9 mouse cellular contexts compared by ENCODE assay signal in the genomic region with DNA sequence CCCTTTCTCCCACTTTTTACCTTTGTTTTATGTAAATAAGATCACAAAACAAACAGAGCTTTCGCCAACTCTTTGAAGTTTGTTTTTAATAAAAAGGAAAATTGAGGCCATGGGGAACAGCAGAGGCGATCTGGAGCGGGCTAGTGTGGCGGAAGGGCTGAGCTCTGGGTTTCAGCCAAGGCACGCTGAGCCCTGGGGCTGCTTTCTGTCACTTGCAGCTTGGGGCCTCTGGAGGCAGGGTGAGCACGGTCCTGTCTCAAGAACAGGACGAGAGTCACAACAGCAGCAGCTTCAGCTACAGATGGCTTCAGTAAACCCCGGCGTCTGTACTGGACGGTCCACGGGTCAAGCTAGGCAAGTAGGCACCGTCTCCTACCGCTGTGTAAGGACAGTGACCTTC.
DNase-seq lines count a peak whose midpoint lies in the region; ATAC-seq and TF ChIP-seq lines count a peak whose summit lies in the region.
"Had no signal": no experiment of that assay in that cellular context is flagged by ENCODE, and none has a peak within 500 bp of the region (broad histone marks: within the 10 kb centered on the region; RNA-seq: fewer than 3 reads in every experiment).

No protein-coding gene starts in this region.

- no peaks in the 10 kb centered on the region for H3K27me3 ChIP-seq in lung, postnatal 0 days (replicated peaks; ENCODE audit: insufficient read depth, low read length)
- H3K27me3 ChIP-seq in stomach, embryonic 15.5 days (replicated peaks), result no peaks in the 10 kb centered on the region

- peak; percentile 49 to 72 for DNase-seq in layer of hippocampus, postnatal 10 days (ENCODE audit: low spot score in 2 of 2)
- no peak for DNase-seq in layer of hippocampus, adult 9-10 months (ENCODE audit: low spot score)
- DNase-seq in cerebellum, postnatal 10 days, result peak; percentile 92 to 93
- peak; percentile 42 for DNase-seq in gastrocnemius, postnatal 25 days
- peak; percentile 45 for DNase-seq in kidney, adult 11 months
- peak; percentile 71 for DNase-seq in lung, postnatal 0 days (ENCODE audit: low spot score)
- no peak for DNase-seq in layer of hippocampus, adult 11-12 months (ENCODE audit: low spot score)

- H3K4me1 ChIP-seq in lung, postnatal 0 days (ENCODE audit: insufficient read depth, low read depth, low read length), result no peaks in the 10 kb centered on the region
- H3K4me1 ChIP-seq in stomach, embryonic 15.5 days, result 0 out of 2 replicates have a peak, but pooled peaks cover 5% of the 10 kb centered on the region

- no peaks in the 10 kb centered on the region for H3K9me3 ChIP-seq in lung, postnatal 0 days (ENCODE audit: low read length)
- H3K9me3 ChIP-seq in stomach, embryonic 15.5 days, result no peaks in the 10 kb centered on the region

- ATAC-seq in lung, postnatal 0 days, result peak; percentile 83
- 0 out of 2 replicates have a peak, but pooled peaks have one; percentile 11 for ATAC-seq in stomach, embryonic 15.5 days (ENCODE audit: insufficient read depth, low FRiP score, low read depth)

- no peak overlapping the region for H3K27ac ChIP-seq in lung, postnatal 0 days (ENCODE audit: low read length)
- H3K27ac ChIP-seq in stomach, embryonic 15.5 days, result no peak overlapping the region

- peak; percentile 64 for TF ChIP-seq CTCF in lung, postnatal 0 days (IDR thresholded peaks at IDR 0.05)

- H3K9ac ChIP-seq in lung, postnatal 0 days (replicated peaks; ENCODE audit: low read depth), result no peak overlapping the region
- H3K9ac ChIP-seq in stomach, embryonic 15.5 days, result no peak overlapping the region

- H3K4me2 ChIP-seq in lung, postnatal 0 days (replicated peaks; ENCODE audit: low read depth, low read length), result no peak overlapping the region
- no peak overlapping the region for H3K4me2 ChIP-seq in stomach, embryonic 15.5 days

- no peaks in the 10 kb centered on the region for H3K36me3 ChIP-seq in lung, postnatal 0 days (ENCODE audit: insufficient read depth, low read length)
- H3K36me3 ChIP-seq in stomach, embryonic 15.5 days, result no peaks in the 10 kb centered on the region
- H3K36me3 ChIP-seq: G1E had no signal

- H3K4me3 ChIP-seq in lung, postnatal 0 days (ENCODE audit: low read depth, low read length), result no peak overlapping the region
- H3K4me3 ChIP-seq in stomach, embryonic 15.5 days (replicated peaks), result no peak overlapping the region

- WGBS in lung, postnatal 0 days, result 27% methylated on average over 13 of the region's 13 CpGs
- 33% methylated on average over 13 of the region's 13 CpGs for WGBS in stomach, embryonic 15.5 days

- no peak for TF ChIP-seq EP300 in lung, postnatal 0 days (IDR thresholded peaks at IDR 0.05)

Comparison
In these comparisons a context has a peak if more than half of its experiments do, and no peak if none do; other contexts are left out.
1. DNase-seq: peak in layer of hippocampus, postnatal 10 days (2 of 2), cerebellum, postnatal 10 days (2 of 2), gastrocnemius, postnatal 25 days (single experiment), kidney, adult 11 months (single experiment) and lung, postnatal 0 days (single experiment); none in layer of hippocampus, adult 9-10 months (single experiment) and layer of hippocampus, adult 11-12 months (single experiment).